Mouse (Mus musculus) neural tube, embryonic 14.5 days (tissue): Measurements from ENCODE around the gene Ssbp3. TPM values are rescaled to one million over a fixed set of nuclear protein-coding genes. Genes with fewer than 3 reads are reported as not detected.

ENCODE experiments used
- ATAC-seq: fragments of 200-750 bp; cut with Nextera tagmentation; 2 replicates; pipeline ENCODE4 v1.8.0; 2017; ENCODE audit warnings: low read depth, mild to moderate bottlenecking, moderate TSS enrichment, moderate library complexity
- H3K27ac ChIP-seq: fragments of 300-500 bp; sonication (generic); 2 replicates; pipeline ENCODE4 v1.5.1; 2014; ENCODE audit warnings: low read depth, mild to moderate bottlenecking, control low read depth, low read length, moderate library complexity, mixed read lengths
- H3K27me3 ChIP-seq: fragments of 300-500 bp; sonication (generic); 2 replicates; pipeline ENCODE4 v1.6.1; 2014; ENCODE audit warnings: low read length; ENCODE audit not compliant: control insufficient read depth, insufficient read depth
- H3K36me3 ChIP-seq: fragments of 300-500 bp; sonication (generic); 2 replicates; pipeline ENCODE4 v1.6.1; 2014; ENCODE audit warnings: low read length, mixed read lengths; ENCODE audit not compliant: control insufficient read depth, insufficient read depth
- H3K4me1 ChIP-seq: fragments of 300-500 bp; sonication (generic); 2 replicates; pipeline ENCODE4 v1.6.1; 2014; ENCODE audit warnings: low read length; ENCODE audit not compliant: control insufficient read depth, insufficient read depth
- H3K4me2 ChIP-seq: fragments of 300-500 bp; sonication (generic); 2 replicates; pipeline ENCODE4 v1.6.1; 2014; ENCODE audit warnings: mild to moderate bottlenecking, low read depth, low read length, control low read depth
- H3K4me3 ChIP-seq: fragments of 300-500 bp; sonication (generic); 2 replicates; pipeline ENCODE4 v1.5.1; 2014; ENCODE audit warnings: low read depth, low read length, control low read depth, mixed read lengths
- H3K9ac ChIP-seq: fragments of 300-500 bp; sonication (generic); replicated peaks from 2 replicates; pipeline ENCODE4 v1.6.1; 2014; ENCODE audit warnings: low read depth, mild to moderate bottlenecking, control low read depth, low read length, mixed read lengths
- H3K9me3 ChIP-seq: fragments of 300-500 bp; sonication (generic); 2 replicates; pipeline ENCODE4 v1.6.1; 2016; ENCODE audit warnings: low read length; ENCODE audit not compliant: control insufficient read depth
- WGBS: fragments of 180-500 bp; shearing (Covaris S2); extraction: QIAGEN DNeasy Blood & Tissue Kit; methylation state at CpG from one replicate; pipeline ENCODE4 v1.1.7; 2014; 5-methylcytosine and 5-hydroxymethylcytosine counted together
- polyA plus RNA-seq: library from polyadenylated mRNA; unstranded; fragments of >200 nt; fragmentation: Nextera tagmentation; extraction: Ambion mirVana; gene quantifications from 2 replicates; pipeline ENCODE4 v1.2.1, GENCODE M21; 2014

Gene Ssbp3
- polyA plus RNA-seq, 1 experiment from 2014 or later: 106 TPM

- Histone ChIP-seq H3K9ac (no peak overlapping the region), H3K36me3 (no peaks in the 10 kb centered on the region), H3K27ac (no peak overlapping the region), H3K4me2 (no peak overlapping the region), H3K9me3 (no peaks in the 10 kb centered on the region), H3K4me1 (peaks cover 59% of the 10 kb centered on the region), H3K27me3 (no peaks in the 10 kb centered on the region), H3K4me3 (no peak overlapping the region)
- ATAC-seq: no peak
- 66% methylated on average over 3 of the region's 3 CpGs for WGBS
These were observed 34.4 kb downstream of the Ssbp3 start for GRCm38 (mm10) chr4:106944898-106945297.

GRCm38 (mm10) chr4:106947741-106948140, 37.2 kb downstream of the Ssbp3 start:
- Histone ChIP-seq H3K27ac (no peak overlapping the region), H3K9me3 (no peaks in the 10 kb centered on the region), H3K27me3 (no peaks in the 10 kb centered on the region), H3K36me3 (no peaks in the 10 kb centered on the region), H3K4me1 (peaks cover 46% of the 10 kb centered on the region), H3K4me3 (no peak overlapping the region), H3K4me2 (no peak overlapping the region), H3K9ac (no peak overlapping the region)
- WGBS: 81% methylated on average over 3 of the region's 3 CpGs
- ATAC-seq: no peak

GRCm38 (mm10) chr4:106948546-106948945, 38.0 kb downstream of the Ssbp3 start:
- WGBS: 74% methylated on average over 7 of the region's 7 CpGs
- Histone ChIP-seq H3K27ac (no peak overlapping the region), H3K27me3 (no peaks in the 10 kb centered on the region), H3K36me3 (no peaks in the 10 kb centered on the region), H3K4me3 (no peak overlapping the region), H3K4me1 (peaks cover 41% of the 10 kb centered on the region), H3K9me3 (no peaks in the 10 kb centered on the region), H3K4me2 (no peak overlapping the region), H3K9ac (no peak overlapping the region)
- no peak for ATAC-seq

GRCm38 (mm10) chr4:106949200-106949599, 38.7 kb downstream of the Ssbp3 start:
- Histone ChIP-seq H3K27ac (no peak overlapping the region), H3K9ac (no peak overlapping the region), H3K4me1 (peaks cover 39% of the 10 kb centered on the region), H3K36me3 (no peaks in the 10 kb centered on the region), H3K4me3 (no peak overlapping the region), H3K27me3 (no peaks in the 10 kb centered on the region), H3K9me3 (no peaks in the 10 kb centered on the region), H3K4me2 (no peak overlapping the region)
- ATAC-seq: no peak
- 53% methylated on average over 6 of the region's 6 CpGs for WGBS

- Histone ChIP-seq H3K4me2 (no peak overlapping the region), H3K9ac (no peak overlapping the region), H3K36me3 (no peaks in the 10 kb centered on the region), H3K9me3 (no peaks in the 10 kb centered on the region), H3K27ac (no peak overlapping the region), H3K4me1 (peaks cover 45% of the 10 kb centered on the region), H3K27me3 (no peaks in the 10 kb centered on the region), H3K4me3 (no peak overlapping the region)
- WGBS: 81% methylated on average over 4 of the region's 4 CpGs
- no peak for ATAC-seq
These were observed 40.3 kb downstream of the Ssbp3 start for GRCm38 (mm10) chr4:106950801-106951200.

- H3K4me2 ChIP-seq: no peak overlapping the region
- H3K4me1 ChIP-seq: peaks cover 48% of the 10 kb centered on the region
- no peak overlapping the region for H3K9ac ChIP-seq
- ATAC-seq: no peak
- H3K27ac ChIP-seq: no peak overlapping the region
- H3K9me3 ChIP-seq: no peaks in the 10 kb centered on the region
- 52% methylated on average over 4 of the region's 4 CpGs for WGBS
- H3K4me3 ChIP-seq: no peak overlapping the region
- H3K36me3 ChIP-seq: no peaks in the 10 kb centered on the region
- H3K27me3 ChIP-seq: no peaks in the 10 kb centered on the region
These were observed 41.0 kb downstream of the Ssbp3 start for GRCm38 (mm10) chr4:106951455-106951854.

GRCm38 (mm10) chr4:106953221-106953620, 42.7 kb downstream of the Ssbp3 start:
- Histone ChIP-seq H3K9ac (no peak overlapping the region), H3K4me1 (peaks cover 48% of the 10 kb centered on the region), H3K9me3 (no peaks in the 10 kb centered on the region), H3K36me3 (no peaks in the 10 kb centered on the region), H3K27ac (no peak overlapping the region), H3K27me3 (no peaks in the 10 kb centered on the region), H3K4me3 (no peak overlapping the region), H3K4me2 (no peak overlapping the region)
- no peak for ATAC-seq

GRCm38 (mm10) chr4:106953760-106954159, 43.3 kb downstream of the Ssbp3 start:
- ATAC-seq: no peak
- H3K36me3 ChIP-seq: no peaks in the 10 kb centered on the region
- H3K4me2 ChIP-seq: no peak overlapping the region
- H3K9me3 ChIP-seq: no peaks in the 10 kb centered on the region
- WGBS: 84% methylated on average over 5 of the region's 5 CpGs
- peaks cover 43% of the 10 kb centered on the region for H3K4me1 ChIP-seq
- H3K27me3 ChIP-seq: no peaks in the 10 kb centered on the region
- H3K9ac ChIP-seq: no peak overlapping the region
- no peak overlapping the region for H3K4me3 ChIP-seq
- H3K27ac ChIP-seq: no peak overlapping the region

GRCm38 (mm10) chr4:106955729-106956712, 45.5 kb downstream of the Ssbp3 start:
- Histone ChIP-seq H3K4me2 (no peak overlapping the region), H3K4me1 (peaks cover 51% of the 10 kb centered on the region), H3K9me3 (no peaks in the 10 kb centered on the region), H3K27ac (peak overlapping the region; percentile 70), H3K9ac (no peak overlapping the region), H3K4me3 (no peak overlapping the region), H3K36me3 (no peaks in the 10 kb centered on the region), H3K27me3 (no peaks in the 10 kb centered on the region)
- 31% methylated on average over 19 of the region's 19 CpGs for WGBS
- ATAC-seq: 0 out of 2 replicates have a peak, but pooled peaks have one; percentile 28
